Mouse (Mus musculus) retina, postnatal 7 days (tissue): Measurements from ENCODE around the gene Rab23.

Experiments used
- DNase-seq: peaks from one replicate; pipeline ENCODE4 v3.0.0-alpha.2; 2012; ENCODE audit warnings: low read depth, low spot score

Rab23 gene

DNA sequence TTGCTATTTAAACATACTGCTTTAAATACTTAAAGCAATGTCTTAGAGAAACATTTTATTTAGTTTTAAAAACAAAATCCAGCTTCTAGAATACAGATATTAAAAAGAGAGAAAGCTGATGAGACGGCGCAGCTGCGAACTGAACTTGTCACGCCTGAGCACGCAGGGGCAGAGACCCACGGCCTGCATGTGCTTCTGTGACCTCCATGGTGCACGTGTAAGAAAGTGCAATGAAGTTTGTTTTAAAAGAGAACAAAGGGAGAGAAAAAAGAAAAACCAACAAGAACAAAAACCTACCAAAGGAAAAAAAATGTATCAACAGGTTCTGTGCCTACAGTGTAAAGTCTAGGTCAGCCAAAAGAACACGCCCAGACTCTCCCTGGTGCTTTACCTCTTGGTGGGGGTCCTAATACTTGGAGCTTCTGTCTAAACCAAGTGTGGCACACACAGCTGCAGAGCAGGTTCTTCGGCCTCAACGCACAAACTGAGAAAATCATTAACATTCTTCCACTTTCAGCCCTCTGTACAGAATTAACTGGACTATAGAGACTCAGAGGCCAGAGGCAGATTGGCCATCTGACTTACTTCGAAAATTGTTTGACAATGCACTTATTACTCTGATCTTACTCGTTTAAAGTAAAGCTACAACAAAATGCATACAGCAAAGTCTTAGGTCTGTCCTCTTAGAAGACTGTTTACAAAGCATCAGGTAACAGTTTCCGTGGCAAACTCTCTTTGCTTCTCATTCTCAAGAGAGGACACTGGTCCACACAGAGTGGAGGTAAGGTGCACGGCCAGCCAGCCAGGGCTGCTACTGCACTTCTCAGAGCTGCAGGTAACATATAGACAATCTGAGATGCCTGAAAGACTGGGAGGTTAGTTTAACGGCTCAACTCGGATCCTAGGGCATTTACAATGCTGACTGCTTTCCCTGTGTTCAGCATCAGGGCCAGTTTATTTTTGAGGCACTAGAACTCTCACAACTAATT, 47.1 kb downstream of the Rab23 start:
- DNase-seq = no peak

DNA sequence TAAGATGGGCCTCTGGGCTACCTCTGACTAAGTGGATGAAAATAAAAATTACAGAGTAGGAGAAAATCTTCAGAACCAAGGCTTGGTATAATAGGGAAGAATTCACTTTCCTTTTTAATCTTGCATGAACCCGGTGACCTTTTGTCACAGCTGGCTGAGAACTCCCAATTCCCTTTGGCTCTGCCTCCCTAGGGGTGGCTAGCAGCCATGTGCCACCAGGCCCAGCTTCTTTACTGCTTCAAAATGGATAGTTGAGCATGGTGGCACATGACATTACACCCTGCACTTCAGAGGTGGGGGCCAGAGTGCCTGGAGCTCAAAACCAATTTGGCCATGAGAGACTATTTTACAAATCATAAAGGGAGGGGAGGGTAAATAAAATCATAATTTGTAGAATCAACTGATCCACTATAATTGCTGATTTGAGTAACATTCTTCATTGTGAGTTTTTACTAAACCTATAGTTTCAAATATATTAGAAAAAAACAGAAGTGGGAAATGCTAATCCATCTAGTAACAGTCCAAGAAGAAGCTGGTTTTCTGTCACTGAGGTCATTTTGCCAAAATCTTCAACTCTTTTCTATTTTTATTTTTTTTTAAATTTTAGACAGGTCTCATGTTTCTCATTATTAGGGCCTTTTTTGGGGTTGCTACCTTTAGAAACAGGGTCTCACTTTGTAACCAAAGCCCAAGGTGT, 48.6 kb downstream of the Rab23 start:
- DNase-seq = no peak

DNA sequence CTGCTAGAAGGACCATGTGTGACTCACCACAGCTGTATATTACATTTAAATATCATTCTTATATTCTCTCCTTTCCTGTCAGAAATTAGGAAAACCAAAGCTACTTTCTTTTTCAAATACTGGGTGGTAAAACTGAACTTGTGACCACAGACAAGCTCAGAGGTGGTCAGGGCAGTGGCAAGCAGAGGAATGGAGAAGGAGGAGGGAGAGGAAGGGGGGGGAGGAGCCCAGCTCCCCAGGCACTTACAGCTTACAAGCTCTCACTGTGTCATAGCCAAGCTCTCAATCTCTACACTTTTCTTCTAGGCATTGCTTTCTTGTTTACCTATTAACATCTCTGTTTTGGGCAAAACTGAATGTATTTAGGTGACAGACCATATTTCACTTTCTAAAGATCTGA, 49.1 kb downstream of the Rab23 start:
- DNase-seq = no peak

DNA sequence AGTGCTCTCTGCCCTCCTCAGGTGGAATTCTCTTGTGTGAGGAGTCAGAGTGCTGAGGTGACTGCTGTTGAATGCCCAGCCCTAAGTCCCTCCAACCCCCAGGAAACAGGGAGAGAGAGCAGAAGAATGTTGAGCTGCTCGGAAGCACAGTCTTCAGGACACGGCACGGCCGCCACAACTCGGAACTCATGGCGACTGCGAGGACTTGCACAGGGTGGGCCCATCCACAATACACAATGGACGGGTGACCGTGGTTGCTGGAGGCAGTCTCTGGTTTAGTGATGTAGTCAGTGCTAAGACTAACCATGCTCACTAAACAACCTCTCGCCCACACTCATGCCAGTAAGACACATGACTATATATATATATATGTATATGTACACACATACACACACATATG, 51.9 kb downstream of the Rab23 start:
- no peak for DNase-seq

DNA sequence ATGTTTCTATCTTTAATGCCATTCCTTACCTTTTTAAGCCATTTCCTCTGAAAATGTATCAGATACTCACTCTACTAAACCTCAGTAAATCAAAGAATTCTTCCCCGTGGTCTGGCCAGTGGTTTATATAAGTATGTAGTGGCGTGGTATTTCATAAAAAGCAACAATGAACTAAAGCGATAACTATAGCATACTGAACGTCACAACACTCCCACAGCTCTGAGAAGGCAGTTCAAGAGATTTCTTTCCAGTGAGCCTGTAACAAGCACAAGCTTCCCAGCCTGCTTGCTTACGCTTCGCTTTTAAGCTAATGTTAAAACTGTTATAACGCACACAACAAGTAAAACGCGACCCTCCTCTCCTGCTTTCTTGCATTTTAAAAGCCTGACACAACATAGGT, 52.4 kb downstream of the Rab23 start:
- no peak for DNase-seq

DNA sequence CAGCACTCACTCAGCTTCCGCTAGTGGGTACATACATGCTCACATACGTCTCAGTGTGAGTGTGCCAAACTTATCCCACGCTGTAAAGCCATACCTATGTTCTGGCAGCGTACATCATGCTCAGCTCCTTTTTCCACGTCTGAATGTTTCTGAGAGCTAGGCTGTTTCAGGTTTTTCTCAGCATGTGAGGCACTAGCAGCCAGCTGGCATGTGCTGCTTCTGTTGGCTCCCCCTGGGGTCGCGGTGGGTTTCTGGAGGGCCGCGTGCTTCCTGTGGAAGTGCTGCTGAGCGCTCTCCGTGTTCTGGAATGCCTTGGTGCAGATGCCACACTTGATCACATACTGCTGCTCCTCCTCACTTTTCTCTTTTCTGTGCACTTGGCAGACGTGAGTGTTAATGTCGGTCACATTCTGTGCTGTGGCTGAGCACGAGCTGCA, 56.5 kb downstream of the Rab23 start:
- DNase-seq = no peak

DNA sequence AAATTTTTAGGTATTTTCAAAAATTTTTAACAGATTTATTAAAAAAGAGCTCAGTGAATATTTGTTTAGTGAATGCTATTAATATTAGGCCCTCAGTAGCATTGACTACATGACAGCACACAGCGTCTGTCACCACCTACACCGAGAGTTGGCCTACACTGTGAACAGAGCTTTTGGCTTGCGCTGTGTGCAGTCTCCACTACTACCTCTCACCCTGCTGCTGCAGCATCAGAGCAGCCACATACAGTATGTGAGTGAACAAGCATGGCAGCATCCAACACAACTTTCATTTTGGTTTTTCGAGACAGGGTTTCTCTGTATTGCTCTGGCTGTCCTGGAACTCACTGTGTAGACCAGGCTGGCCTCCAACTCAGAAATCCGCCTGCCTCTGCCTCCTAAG, 64.9 kb downstream of the Rab23 start:
- DNase-seq = no peak

DNA sequence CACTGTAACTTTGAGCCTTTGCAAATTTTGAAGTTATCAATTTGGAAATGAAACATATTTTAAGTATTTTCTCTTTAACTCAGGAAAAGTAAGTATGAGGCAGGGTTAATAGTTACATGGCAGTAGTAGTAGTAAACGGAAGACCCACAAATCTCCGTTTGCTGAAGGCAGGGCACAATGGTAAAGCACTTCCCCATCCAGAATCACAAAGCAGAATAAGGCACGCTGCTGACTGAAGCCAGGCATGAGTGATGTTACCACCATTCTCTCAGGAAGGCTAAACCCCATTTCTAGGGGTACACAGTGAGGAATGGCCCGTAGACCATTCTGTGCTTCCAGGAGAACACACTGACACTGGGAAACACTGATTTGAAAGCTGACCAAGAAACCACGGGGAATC, 68.4 kb downstream of the Rab23 start:
- no peak for DNase-seq

DNA sequence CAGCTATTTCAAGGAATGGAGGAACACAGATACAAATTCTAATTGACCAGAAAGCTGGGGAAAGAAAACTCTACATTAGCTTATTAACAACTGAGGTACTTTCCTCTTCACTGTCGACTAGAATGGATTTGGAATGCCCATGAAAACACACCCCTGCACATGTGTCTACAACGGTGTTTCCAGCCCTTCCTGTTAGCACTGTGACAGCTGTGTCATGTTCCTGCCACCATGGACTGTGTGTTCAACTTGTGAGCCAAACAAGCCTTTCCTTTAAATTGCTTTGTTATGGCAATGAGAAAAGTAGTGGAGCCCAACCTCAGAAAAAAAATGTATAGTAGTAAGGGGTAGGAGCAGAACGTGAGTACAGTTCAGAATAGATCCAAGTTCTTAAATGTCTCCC, 68.8 kb downstream of the Rab23 start:
- DNase-seq = no peak
